Mouse (Mus musculus) liver, adult (tissue): ENCODE results near the gene Speg.

ENCODE experiments used
- GATA4 ChIP-seq: IDR thresholded peaks from 2 replicates; pipeline ENCODE4 v1.6.1; 2014; ENCODE audit warnings: mild to moderate bottlenecking, low read length; ENCODE audit not compliant: insufficient replicate concordance

Gene Speg

GRCm38 (mm10) chr1:75381482-75382355 lies 6.6 kb downstream of the Speg start:
- no peak for TF ChIP-seq GATA4

GRCm38 (mm10) chr1:75382356-75383071 lies 7.4 kb downstream of the Speg start:
- TF ChIP-seq GATA4, result no peak

DNA sequence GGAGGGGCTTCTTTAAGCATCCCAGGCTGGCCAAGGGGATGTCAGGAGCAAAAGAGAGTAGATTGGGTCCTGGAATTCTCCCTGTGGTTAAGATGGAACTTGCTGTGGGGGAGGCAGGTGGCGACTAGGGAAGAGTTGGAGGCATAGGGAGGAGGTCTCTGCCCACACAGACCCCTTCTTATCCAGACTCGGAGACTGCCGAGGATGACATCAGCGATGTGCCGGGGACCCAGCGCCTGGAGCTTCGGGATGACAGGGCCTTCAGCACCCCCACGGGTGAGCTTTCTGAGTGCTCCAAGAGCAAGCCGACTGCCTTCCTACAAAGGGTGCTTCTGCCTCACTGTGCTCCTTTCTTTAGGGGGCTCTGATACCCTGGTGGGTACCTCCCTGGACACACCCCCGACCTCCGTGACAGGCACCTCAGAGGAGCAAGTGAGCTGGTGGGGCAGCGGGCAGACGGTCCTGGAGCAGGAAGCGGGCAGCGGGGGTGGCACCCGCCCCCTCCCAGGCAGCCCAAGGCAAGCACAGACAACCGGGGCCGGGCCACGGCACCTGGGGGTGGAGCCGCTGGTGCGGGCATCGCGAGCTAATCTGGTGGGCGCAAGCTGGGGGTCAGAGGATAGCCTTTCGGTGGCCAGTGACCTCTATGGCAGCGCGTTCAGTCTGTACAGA lies 9.5 kb downstream of the Speg start:
- TF ChIP-seq GATA4, result no peak

DNA sequence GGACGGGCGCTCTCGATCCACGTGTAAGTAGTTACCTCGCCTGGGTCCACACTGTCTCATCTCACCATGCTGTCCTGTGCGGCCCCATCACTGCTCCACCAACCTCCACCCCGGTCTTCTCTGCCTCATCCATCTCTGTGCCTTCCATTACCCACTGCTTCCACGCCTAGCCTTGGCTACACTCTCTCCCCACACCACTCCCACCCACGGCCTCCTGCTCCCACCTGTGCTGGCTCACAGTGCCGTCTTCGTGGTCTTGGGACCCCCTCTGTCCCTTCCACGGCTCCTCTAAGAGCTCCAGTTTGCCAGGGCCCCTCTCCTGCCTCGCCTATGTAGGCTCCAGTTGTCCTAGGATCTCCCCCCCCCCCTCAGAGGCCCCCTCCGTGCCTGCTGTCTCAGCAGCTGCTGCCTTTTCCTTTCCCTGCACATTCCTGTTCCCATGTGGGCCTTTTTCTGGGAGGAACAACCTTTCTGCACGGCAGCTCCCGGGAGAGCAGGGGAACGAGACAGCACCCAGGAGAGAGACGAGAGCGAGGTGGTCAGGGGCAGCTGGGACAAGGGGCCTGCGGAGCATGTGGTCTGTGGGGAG lies 10.1 kb downstream of the Speg start:
- TF ChIP-seq GATA4, result no peak

DNA sequence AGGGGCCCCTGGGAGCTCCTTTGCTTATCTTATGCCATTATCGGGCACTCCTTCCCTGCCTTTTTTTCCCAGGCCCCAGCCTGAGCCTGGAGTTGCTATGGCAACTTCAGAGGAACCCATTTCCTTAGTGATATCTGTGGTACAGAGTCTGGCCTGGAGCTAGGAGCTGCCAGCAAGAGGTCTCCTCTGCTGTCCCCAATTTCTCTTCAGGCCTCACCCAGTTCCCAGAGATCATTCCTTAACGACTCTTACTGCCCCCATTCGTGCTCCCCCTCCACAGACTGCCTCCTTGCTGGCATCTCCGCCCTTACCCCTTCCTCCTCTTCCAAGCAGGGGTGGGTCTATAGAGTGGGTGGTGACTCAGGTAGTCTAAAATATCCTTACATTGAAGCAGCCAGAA lies 11.1 kb downstream of the Speg start:
- no peak for TF ChIP-seq GATA4

- no peak for TF ChIP-seq GATA4
These were observed 12.4 kb downstream of the Speg start for GRCm38 (mm10) chr1:75387469-75387928.

DNA sequence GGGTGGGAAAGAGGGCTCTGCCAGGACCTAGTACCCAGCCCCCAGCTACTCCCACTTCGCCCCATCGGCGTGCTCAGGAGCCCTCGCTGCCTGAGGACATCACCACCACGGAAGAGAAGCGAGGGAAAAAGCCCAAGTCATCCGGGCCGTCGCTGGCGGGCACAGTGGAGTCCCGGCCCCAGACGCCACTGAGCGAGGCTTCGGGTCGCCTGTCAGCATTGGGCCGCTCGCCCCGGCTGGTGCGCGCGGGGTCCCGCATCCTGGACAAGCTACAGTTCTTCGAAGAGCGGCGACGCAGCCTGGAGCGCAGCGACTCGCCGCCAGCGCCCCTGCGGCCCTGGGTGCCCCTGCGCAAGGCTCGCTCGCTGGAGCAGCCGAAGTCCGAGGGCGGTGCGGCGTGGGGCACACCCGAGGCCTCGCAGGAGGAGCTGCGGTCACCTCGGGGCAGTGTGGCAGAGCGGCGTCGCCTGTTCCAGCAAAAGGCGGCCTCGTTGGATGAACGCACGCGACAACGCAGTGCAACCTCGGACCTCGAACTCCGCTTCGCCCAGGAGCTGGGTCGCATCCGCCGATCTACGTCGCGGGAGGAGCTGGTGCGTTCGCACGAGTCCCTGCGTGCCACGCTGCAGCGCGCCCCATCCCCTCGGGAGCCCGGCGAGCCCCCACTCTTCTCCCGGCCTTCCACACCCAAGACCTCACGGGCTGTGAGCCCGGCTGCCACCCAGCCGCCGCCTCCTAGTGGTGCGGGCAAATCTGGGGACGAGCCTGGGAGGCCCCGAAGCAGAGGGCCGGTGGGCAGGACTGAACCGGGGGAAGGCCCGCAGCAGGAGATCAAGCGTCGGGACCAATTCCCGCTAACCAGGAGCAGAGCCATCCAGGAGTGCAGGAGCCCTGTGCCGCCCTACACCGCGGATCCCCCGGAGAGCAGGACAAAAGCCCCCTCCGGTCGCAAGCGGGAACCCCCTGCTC lies 13.1 kb downstream of the Speg start:
- TF ChIP-seq GATA4, result no peak

DNA sequence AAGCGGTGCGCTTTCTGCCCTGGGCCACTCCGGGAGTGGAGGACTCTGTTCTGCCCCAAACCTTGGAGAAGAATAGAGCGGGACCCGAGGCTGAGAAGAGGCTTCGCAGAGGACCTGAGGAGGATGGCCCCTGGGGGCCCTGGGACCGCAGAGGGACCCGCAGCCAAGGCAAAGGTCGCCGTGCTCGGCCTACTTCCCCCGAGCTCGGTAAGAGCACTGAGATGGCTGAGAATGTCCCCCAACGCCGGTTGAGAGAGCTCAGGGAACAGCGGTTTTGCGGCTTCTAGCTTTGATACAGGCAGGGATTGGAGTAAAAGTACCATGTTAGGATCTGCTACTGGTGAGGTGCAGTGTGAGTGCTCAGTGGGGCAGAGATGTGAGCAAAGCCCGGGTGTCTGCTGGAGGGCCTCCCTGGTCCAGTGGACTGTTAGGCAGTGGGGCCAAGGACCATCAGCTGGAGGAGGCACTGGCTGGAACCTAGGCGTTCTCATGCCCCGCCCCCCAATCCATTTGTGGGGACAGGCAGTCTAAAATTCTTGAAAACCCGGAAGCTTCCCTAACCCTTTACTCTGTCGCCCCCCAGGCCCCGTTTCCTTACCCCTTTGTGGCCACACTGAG lies 13.9 kb downstream of the Speg start:
- TF ChIP-seq GATA4, result no peak

DNA sequence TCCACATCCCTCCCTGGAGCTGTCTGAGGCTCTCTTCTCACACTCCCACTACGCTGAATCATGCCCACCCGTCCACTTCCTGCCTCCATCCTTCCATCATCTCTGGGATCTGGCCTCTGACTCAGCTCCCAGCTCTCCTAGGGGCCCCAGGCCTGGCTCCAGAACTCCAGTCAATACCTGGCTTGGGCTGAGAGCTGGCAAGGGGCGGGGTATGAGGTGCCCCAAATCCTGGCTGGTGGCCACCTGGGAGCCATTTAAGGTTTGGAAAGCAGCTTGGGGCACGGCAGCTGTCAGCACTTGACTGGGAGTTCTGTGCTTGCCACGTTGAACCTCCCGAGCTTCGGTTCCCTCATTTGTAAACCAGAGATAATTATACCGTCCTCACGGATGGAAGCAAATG lies 18.0 kb downstream of the Speg start:
- TF ChIP-seq GATA4, result no peak

- TF ChIP-seq GATA4, result no peak
These were observed 18.7 kb downstream of the Speg start for GRCm38 (mm10) chr1:75393846-75394245.

DNA sequence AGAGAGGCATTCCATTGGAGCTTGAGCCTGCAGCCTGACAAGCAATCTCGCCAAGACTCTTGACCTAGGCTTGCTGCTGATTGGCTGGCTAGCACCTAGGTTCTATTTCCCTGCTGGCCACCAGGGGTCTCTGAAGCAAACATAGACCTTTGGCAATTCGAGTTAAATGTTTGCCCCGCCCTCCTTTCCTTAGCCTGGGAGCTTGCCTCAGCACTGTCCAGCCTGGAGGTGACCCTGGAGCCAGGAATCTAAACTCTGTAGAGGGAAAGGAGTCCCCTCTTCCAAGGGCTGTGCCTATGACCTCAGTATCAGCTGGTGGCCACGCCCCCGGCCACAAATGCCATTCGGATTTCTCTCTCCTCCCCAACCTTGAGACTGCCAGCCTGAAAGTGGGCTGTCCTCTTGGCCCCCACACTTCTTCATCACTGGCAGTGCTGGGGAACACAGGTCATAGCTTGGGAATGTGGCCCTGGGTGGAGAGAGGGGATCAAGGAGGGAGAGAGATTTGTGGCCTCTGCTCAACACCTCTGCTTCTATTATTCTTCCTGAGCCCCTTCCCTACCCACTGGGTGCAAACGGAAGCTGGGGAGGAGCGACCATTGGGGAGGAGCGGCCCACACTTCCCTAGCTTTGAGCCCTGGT lies 23.8 kb downstream of the Speg start:
- no peak for TF ChIP-seq GATA4

DNA sequence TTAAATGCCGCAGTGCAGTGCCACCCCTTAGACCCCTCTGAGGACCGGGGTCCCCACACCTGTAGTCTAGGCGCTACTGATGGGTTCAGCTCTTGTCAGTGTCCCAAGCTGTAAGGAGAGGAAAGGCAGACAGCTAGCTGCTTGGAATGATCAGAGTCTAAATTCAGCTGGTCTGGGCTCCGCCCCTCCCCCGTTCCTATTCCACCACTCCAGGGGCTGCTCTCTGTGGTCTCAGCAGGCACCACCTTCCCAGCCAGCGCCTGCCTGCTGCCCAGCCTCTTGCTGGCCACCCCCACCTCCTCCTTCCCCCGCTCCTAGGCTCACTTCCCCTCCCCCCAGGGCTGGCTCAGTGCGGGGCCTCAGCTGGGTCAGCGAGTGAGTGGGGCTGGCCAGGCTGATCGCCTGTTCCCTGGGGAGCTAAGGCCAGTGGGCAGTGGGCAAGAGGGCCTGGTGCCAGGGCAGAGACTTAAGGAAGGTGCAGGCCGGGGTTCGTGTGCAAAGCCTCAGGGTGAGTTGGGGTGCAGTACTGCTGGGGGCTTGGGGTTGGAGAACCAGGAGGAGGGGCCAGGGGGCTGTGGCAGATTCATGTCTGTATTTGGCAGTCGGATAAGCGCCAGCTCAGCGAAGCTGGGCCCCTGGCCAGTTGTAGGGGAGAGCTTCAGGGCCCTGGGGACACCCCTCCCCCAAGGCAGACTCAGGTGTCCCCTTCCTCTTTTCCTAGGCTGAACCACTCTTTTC lies 24.8 kb downstream of the Speg start:
- no peak for TF ChIP-seq GATA4
